Mouse (Mus musculus) adrenal gland, postnatal 4 days (tissue): ENCODE measurements around the gene Tmem237. TPM values are rescaled to one million over a fixed set of nuclear protein-coding genes. Genes with fewer than 3 reads are reported as not detected.

Source experiments
- DNase-seq, 2 experiments: peaks; one replicate each; pipeline ENCODE4 v3.0.0; 2021 to 2022; ENCODE audit warnings: low spot score in 2 of 2, mixed read lengths in 2 of 2
- long read RNA-seq, 2 experiments: library from polyadenylated mRNA; stranded (forward); transcript quantifications; one replicate each; pipeline ENCODE4 v2.0.0; 2021
- total RNA-seq, 2 experiments: library from RNA; stranded (reverse); gene quantifications; 2 replicates each; pipeline ENCODE4 v1.2.3; 2021

The Tmem237 gene
- 10 to 100 TPM; 20.7 to 22.3 TPM for total RNA-seq
- long read RNA-seq, experiment 1, partial matches to known transcripts: 0 of 4 reads
- long read RNA-seq, experiment 1, other reads (novel, unspliced or antisense): 4 of 4 reads
- long read RNA-seq, experiment 2, partial matches to known transcripts: 0 of 7 reads
- long read RNA-seq, experiment 2, other reads (novel, unspliced or antisense): 7 of 7 reads

GRCm38 (mm10) chr1:59119720-59120457 lies at the start of gene Tmem237:
TSS of gene Tmem237 (minus strand) at chr1:59120408.
- peak; percentile 82 to 86 for DNase-seq

- DNase-seq: no peak
These were observed 49.4 kb upstream of the Tmem237 start for GRCm38 (mm10) chr1:59169586-59169985.

- no peak for DNase-seq
These were observed 48.3 kb upstream of the Tmem237 start for GRCm38 (mm10) chr1:59168556-59168955.

DNA sequence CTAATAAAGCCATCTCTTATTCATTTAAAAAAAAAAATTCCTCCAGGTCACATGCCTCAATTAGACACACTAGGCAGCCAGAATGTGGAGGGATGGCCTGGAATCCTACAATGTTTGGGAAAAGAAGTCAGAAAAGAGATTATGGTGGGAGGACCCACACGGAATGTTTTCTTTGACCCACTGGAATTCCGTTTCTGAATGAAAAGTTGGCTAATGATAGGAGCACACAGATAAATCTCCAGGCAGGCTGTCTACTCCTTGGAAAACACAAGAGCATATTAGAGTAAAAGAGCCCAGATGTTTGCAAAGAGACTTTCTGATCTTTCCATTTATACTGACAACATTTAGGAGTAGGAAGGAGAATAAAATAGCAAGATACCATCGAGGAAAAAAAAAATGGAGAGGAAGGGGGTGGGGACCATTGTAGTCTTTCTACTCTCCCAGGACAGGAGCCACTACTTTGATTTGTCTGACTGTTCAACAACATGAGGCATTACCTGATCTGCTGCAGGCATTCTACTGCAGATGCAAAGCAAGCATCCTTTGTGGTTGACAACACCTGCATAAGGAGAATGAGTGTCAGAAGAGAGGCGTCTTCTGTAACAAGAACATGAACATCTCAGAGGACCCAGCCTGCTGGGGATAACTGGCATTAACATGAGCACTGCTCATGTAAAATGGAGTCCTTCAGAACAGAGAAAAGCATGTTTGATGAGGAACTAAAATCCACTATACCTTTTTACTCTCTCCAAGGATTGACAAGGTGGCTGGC lies 47.6 kb upstream of the Tmem237 start:
- no peak for DNase-seq

GRCm38 (mm10) chr1:59166232-59166905 lies 46.2 kb upstream of the Tmem237 start:
- DNase-seq: no peak

DNA sequence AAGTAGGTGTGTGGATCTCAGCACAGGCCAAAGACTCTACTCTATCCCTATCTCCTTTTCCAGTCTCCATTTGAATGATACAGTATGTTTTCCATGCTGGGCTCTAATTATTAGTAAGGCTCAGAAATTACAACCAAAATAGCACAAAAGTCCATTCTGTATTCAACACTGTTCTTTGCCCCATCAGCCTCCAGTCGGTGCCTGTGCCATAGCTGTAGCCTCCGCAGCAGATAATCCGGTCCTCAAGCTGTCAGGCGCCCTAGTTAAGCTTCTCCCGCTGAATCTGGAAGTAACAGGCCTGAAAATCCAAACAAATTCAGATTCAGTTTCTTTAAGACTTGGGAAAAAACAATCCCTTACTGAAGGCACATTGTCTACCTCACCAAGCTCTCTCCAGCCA lies 43.7 kb upstream of the Tmem237 start:
- no peak for DNase-seq

DNA sequence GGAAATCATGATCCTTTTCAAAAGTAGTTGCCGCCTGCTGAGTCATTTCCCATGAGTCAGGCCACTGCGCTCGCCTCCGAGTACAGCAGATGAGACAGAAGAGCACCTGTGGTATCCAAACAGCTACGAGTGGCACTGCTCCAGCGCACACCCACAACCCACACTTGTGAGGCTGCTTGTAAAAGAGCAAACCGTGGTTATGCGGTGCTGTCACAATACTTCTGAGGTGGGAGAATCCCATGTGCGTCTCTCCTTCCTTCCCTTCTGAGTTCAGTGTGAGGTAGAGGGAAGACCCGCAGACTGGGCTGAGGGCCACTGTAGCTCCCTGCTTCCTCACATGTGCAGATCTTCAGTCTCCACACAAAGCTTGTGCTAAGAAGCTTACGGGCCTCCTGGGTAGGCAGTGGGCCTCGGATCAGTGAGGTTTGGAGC lies 42.8 kb upstream of the Tmem237 start, which contains the start of gene Mpp4:
Gene Mpp4 (minus strand): TSS at position 360 of the 432 bp plus-strand sequence.
- no peak for DNase-seq

DNA sequence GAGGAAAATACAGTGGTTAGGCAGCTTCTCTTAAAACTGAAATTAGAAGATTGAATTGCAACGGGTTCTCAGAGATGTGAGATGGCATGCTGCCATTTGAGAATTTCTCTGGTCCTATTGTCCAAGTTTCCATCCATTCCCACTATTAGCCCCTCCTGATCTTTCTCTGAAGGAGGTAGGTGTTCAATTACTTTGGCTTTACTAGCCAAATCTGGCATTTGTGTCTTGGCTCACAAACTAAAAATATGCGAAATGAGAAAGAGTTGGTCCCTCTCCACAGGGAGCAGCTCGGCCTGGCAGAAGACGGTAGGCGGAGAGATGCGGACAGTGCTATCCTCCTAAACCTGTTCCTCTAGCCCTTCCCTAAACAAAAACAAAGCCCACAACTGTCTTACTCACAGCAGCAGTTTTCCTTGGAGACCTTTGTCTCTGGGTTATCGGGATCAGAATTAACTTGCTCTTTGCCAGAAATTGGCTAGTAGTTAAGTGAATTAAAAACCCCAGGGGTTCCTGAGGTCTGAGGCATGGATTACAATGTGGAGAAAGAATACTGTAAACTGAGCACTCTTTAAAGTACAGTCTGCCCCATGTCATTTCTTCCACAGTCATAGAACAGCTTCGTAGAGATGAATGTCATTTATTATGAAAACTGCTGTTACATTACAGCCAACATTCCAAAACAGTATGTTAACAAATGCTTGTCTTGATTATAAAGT lies 42.3 kb upstream of the Tmem237 start:
- no peak for DNase-seq

DNA sequence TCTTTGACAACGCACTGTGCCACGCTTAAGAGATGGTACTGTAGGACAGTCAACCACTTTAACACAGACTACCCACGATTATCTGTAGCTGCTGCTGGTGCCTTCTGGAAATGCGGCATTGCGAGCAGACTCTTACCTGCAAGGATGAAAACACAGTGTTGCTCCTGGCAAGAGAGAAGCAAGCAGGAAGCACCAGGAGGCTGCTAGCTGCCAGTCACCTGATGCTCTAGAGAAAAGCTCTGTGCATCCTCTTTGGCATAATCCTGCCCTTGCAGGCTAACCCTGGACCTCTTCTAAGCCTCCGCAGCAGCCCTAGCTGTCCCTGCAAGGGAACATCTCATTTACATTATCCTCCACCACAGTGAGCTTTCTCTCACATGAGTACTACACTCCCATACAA lies 41.2 kb upstream of the Tmem237 start:
- DNase-seq: no peak

GRCm38 (mm10) chr1:59160871-59161270 lies 40.7 kb upstream of the Tmem237 start:
- DNase-seq: no peak

DNA sequence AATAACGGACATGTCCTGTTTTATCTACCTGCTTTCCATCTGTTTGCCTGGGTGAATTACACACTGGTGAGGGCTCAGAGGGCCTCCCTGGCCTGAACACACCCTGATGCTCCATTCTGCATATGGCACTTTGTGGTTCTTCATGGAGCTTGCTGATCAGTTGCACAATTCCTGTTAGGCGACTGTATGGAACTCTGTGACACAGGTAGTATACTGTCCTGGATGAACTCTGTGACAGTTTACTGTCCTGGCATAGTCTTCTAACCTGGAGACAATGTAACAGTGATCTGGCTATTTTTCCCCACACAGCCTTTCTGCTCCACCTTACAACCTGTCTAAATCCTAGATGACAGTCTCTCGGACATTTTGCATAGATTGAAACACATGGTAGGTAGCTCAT lies 38.9 kb upstream of the Tmem237 start:
- no peak for DNase-seq

DNA sequence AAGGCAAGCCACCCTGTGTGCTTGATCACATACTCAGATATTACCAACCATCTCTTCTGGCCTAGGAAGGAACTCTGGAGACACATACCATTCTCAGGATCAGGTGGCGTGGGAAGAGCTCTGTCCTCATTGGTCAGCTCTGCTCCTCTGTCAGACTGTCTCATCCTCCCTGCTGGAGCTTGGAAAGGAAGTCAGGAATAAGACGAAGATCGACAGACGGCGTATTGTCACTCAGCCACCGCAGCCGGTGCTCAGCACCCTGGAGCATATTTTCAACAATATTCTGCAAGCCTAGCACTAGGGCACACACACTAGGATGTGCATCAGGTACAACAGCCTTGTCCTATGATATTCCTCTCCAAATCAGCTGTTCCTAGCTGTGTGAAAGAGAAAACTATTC lies 38.3 kb upstream of the Tmem237 start:
- DNase-seq: no peak

DNA sequence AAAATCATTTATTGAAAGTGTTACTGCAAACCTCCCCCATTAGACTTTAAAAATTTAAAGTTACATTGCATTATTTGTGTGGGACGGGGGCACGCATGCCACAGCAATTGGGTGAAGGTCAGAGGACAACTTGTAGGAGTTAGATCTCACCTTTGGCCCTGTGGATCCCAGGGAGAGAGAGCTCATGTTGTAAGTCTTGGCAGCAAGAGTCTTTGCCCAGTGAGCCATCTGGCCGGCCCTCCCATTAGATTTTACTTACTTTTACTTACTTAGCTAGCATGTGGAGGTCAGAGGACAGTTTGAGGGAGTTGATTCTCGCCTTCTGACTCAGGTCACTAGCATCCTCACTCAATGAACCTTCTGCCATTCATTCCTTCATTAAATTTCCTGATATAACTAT lies 37.6 kb upstream of the Tmem237 start:
- no peak for DNase-seq

DNA sequence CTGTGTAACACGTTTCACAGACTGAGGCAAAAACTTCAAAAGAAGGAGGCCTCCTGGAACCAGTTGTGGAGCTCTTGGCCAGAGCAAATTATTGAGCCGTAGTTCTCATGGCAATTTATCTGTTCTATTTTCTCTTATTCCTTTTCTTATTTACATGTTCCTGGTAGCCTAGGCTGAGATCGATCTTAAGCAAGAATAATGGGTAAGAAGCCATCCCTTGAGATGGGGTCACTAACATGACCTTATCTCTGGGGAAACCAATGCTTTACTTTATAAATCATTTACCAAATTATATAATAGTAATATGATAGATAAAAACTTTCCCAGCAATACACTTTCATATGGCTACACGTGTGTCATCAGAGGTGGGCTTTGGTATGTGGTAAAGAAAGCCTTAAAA lies 32.1 kb upstream of the Tmem237 start:
- DNase-seq: no peak

- no peak for DNase-seq
These were observed 30.3 kb upstream of the Tmem237 start for GRCm38 (mm10) chr1:59150542-59150941.

GRCm38 (mm10) chr1:59144543-59144942 lies 24.3 kb upstream of the Tmem237 start:
- no peak for DNase-seq

DNA sequence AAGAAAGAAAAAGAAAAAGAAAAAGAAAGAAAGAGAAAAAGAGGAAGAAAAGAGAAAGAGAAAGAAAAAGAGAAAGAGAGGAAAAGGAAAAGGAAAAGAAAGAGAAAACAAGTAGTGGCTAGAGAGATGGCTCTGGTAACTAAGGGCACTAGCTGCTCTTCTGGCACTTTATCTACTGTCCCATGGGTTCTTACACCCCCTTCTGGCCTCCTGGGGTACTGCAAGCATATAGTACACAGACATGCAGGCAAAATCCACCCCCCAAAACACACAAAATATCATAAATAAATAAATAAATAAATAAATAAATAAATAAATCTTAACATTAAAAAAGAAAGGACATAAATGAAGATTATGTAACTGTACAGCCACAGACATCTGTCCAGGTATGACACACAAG lies 22.6 kb upstream of the Tmem237 start:
- peak in 1 of 2 experiments; percentile 48 for DNase-seq

DNA sequence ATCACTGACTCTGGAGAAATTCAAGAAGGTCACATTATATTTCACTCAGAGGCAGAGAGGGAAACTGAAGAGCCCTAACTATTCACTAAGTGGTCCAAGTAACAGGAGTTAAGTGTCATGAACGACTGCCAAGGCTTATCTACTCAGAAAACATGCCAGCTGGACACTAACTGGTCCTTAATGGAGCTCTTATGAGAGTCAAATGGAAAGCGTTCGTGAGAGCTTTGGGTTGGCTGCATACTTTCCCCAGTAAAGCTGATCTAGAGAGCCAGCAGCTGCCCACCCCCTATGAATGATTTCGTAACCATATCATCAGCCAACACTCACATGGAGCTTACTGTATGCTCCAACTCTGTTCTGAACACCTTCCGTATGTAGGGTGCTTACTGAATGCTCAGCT lies 14.2 kb upstream of the Tmem237 start:
- no peak for DNase-seq

DNA sequence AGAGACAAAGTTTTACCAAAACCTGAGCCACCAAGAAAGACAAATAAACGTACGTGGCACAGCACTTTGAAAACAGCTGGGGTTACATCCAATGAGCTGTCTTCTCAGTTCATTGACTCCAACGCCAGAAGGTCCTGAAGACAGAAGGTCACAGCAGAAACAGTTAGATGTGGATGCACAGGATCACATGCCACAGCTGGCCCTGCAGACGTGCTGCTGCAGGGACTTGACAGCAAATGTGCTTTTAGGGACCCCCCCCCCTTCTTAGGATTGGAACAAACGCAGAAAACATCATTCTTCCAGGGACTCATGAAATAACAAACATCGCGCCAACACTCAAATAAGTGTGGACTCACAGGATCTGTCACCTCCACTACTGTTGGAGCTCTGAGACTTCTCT lies 8.7 kb upstream of the Tmem237 start:
- DNase-seq: no peak

DNA sequence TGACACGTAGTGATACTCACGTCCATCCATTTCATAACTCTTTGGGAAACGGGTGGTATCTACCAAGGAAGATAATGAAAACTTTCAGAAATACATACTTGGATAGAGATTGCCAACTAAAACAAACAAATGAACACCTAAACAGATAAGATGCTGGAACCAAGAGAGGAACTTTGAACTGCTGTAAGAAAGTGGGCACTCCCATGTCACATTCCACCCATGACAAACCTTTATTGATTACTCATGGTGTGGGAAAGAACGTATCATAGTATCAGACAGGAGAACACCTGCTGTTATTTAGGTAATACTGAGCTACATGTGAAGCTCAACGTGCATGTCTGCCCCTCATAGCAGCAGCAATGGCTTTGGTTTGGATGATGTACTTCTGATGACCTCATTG lies 5.3 kb upstream of the Tmem237 start:
- DNase-seq: no peak

DNA sequence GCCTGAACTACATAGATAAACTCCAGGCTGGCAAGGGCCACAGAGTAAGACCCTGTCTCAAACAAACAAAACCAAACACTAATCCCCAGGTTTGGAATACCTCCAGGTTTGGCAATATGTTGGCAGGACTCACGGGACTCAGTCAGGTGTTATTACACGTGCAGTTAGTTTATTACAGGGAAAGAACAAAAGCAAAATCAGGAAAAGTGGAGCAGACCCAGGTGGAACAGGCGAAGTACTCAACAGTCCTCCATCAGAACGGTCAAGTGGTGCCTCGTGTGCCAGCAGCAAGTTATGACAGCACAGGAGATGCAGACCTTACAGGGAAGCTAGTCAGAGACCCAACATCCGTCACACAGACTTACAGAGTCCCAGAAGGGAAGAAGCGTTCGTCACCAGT lies 9.7 kb downstream of the Tmem237 start:
- no peak for DNase-seq
